Mouse (Mus musculus) bone marrow, adult 2 months (tissue): ENCODE results near the gene Rab11a.

Experiments used
- CTCF ChIP-seq: fragments of 200-500 bp; IDR thresholded peaks from 2 replicates; pipeline ENCODE4 v1.5.1; 2011; ENCODE audit warnings: low read length, control low read depth; ENCODE audit not compliant: control insufficient read depth, insufficient read depth
- POLR2A ChIP-seq: fragments of 200-500 bp; IDR thresholded peaks from 2 replicates; pipeline ENCODE4 v1.6.1; 2011; ENCODE audit warnings: low read depth, mild to moderate bottlenecking, control low read depth, low read length, borderline replicate concordance; ENCODE audit not compliant: control insufficient read depth

DNA sequence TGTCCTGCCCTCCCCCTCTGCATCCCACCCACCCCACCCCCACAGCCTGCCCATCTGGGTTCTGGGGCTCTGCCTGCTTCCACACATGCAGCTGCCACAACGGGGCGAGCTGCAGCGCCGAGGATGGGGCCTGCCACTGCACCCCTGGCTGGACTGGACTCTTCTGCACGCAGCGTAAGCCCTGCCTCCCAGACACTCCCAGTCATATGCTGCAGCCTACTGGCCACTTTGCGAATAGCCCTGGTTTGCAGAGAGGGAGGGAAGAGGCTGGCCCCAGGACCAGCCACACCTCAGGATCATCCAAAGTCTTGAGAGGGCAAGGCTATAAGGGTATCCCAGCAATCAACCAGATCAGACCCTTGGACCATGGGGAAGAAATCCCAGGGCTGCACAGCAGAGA is 46.4 kb downstream of the Rab11a start:
- TF ChIP-seq CTCF (peak; percentile 64), POLR2A (no peak)
